Mouse (Mus musculus) NIH3T3 (cell line): ENCODE data around the gene Pamr1.

ENCODE experiments used
- DNase-seq: peaks from one replicate; pipeline ENCODE4 v3.0.0-alpha.2; 2012; ENCODE audit warnings: low read depth

The Pamr1 gene

DNA sequence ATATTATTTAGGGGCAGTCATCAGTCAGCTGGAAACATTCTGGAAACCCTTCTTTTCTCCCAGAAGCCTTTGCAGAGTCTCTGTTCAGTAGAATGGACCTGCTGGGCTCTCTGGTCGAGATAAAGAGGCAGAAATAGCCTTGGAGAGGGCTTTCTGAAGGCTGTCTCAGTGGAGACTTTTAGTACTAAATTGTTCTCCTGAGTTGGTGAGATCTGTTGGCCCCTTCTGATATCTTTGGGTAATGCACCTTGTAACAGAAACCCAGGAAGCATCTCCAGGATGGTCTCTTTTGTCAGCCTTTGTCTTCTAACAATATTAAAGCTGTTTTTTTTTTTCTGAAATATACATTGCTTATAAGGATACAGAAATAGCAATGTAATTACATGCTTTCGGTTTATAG is 111.2 kb downstream of the Pamr1 start:
- DNase-seq = no peak

DNA sequence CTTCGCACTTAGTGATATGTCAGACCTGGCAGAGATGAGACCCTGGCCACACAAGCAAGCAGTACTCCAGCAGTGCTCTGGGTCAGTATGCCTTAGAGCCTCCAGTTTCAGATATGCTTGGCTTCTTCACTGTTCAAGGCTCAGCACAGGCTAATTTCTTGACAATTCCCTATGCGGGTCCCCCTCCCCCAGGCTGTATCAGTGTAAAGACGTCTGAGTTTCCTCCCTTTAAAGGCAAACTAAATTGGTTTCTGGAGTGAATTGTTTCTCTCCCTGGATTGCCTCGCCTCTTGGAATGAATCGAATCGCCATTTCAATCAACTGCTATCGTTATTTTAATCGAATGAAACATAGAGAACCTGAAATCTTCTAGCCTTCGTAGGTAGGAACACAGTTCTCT is 113.1 kb downstream of the Pamr1 start:
- no peak for DNase-seq

DNA sequence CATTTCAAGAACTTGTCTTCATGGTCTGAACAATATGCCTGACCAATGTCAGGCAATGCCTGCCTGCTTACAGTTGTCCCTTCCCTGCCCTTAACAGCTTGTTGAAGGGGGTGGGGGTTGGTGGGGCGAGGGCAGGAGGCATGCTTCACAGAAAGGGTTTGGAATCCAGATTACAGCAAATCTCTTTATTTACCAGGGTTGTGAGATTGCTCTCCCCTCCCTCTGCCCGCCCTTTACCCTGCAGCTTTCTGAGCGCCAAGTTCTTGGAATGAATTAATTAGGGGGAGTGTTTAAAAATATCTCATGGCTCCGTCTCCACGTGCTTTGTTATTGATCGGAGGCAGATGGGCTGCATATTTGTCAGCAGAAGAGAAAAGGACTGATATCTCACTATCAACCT is 113.5 kb downstream of the Pamr1 start:
- DNase-seq = no peak

DNA sequence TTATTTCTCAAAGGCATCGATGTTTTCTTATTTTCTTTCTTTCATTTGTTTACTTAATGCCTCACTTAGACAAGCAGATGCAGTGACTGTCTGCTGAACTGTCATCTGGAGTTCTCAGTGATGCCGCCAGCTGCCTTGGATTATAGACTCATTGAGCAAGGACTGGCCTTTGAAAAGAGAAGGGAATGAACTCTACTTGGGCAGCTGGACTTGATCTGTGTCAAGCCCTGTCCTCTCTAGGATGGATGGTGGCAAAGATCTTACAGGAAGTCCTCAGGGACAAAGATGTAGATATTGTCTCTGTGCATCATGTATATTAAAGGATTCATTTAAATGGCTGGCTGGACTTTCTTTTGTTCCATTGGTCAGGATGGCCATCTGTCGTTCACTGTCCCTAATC is 114.1 kb downstream of the Pamr1 start:
- DNase-seq = no peak

DNA sequence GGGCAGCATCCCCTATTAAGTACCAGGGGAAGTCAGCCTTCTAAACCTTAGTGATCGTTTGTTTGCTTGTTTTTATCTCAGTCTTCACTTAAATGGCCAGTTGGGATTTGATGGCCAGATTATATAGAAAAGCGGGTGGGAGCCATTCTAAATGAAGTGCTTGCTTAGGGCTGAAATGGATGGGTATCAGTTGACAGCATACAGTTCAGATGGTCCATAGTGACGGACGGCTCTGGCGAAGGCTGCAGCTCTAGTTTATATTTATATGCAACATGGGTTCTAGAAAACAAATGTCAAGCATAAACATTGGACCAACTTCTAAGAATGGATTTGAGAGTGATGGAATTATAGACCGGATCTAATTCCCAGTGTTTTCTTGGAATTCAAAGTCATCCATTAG is 118.2 kb downstream of the Pamr1 start:
- DNase-seq = no peak

DNA sequence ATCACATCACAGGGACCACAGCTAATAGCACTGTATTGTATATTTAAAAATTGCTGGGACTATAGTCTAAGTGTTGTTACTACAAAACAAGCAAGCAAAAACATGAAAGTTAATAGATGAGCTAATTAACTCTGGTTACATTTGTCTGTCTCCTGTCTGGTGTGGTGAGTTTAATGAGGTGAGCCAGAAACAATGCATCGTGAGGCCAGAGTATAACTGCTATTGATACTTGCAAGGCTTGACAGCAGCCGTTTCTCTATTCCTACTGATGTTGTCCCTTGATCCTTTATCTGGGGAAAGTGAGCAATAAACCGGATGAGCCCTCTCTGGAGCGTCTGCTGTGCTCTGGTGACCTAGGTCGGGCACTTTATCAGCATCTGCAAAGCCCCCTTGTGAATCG is 119.8 kb downstream of the Pamr1 start:
- no peak for DNase-seq

DNA sequence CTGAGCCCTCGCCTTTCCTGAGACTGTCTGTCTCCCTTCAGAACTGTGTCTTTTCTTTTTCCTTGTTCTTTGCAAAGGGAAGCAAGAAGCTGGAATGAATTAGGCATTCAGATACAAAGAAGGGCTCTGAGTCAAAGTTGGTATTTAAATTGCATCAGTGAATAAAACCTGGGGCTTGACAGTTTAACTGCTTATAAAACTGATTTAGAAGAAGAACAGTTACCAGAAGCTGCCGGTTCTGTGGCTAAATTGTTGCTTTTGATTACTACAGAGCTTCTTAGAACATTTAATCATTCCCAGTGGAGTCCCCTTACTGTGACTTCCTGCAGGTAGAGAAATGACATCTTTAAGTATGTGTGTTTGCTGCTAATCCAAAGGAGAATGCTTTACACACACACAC is 124.8 kb downstream of the Pamr1 start:
- DNase-seq = peak; percentile 6

DNA sequence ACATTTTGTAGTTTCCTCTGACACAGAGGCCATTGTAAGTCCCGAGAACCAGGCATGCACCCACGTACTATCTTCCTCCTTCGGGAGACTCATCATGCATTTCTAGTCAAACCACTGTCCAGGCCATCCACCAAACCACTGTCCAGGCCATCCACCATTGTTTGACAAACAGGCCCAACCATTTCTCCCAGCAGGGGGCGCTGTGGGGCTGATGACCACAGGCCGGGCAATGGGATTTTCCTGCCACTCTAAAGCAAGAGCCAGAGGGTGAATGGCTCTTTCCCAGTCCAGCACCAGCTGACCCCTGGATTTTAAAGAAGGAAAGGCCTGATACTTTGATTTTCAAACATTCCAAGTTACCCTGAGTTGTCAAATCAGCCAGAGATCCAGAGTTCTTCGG is 125.5 kb downstream of the Pamr1 start:
- peak; percentile 70 for DNase-seq

DNA sequence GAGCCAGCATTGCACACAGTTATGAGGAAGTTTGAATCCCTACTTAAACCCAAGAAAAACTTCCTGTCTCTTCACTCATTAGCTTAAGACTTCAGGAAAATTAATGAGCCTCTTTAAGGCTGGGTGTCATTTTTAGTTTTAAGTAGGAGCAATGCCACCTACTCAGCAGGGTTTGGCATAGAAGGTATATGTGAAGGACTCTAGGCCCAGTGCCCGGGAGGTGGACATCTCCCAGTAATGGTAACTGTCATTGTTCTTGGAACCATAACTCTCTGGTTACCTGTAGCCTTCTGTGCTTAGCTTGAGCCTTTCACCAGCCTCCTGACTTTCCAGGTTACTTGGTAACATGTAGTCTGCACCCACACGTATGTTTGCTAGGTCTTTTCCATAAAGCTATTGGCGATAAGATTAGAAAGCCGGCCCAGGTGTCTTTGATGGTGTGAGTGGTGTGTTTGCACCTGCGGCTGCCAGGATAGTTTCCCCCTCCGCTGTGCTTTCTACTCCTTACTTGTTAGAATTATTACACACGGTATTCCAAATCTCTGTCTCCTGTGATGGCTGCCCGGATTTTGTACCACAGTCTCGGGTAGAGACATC is 127.0 kb downstream of the Pamr1 start:
- DNase-seq = no peak

DNA sequence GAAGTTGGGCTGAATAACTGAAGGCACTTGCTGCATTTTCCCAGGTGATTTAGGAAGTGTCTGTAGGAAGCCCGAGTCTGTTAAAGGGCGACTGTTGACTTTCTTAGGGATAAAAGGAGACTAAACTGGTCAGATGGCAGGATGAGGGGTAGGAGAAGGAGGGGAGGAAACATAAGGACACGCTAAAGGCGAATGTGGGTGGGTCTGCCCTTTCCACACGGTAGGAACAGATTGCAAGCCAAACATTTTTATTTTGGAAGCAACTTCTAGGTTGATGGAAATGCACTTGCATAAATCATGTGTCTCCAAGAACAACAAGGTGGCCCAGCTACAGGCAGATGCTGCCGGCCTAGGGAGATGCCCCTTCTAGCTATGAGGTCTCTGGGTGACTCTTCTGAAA is 127.6 kb downstream of the Pamr1 start:
- no peak for DNase-seq

DNA sequence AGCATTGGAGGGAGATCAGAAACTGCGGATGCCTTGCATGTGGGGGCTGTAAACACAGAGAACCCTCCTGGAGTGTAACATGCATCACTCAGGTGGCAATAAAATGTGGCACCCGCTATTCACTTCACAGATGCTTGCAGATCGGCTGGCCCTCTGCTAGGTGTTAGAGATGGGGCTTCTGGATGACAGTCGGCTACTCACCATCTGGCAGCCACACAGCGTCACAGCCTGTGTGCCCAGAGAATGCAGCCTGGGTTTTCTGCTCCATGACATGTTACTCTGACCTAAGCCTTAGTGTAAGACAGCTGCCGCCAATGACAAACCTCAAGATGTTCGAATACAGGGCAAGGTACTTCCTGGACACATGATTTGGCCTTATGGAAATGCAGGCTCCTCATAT is 131.5 kb downstream of the Pamr1 start:
- DNase-seq = no peak

DNA sequence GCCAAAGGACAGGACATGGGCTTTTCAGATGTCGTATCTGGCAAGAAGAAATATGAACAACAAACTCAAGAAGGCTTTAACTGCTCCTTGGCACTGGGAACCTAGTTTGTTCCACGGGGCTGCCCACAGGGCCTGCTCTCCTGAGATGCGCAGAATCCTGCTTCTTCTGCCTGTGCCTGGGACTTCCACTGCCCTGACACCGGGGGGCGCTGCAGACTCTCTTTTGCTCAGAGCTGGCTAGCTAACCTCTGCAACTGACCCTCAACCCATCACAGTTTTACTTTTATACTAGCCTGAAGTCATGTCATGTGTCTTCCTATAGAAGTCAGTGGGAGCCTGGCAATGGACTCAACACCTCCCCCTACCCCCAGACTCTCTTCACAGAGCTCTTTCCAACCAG is 132.4 kb downstream of the Pamr1 start:
- DNase-seq = peak; percentile 66

DNA sequence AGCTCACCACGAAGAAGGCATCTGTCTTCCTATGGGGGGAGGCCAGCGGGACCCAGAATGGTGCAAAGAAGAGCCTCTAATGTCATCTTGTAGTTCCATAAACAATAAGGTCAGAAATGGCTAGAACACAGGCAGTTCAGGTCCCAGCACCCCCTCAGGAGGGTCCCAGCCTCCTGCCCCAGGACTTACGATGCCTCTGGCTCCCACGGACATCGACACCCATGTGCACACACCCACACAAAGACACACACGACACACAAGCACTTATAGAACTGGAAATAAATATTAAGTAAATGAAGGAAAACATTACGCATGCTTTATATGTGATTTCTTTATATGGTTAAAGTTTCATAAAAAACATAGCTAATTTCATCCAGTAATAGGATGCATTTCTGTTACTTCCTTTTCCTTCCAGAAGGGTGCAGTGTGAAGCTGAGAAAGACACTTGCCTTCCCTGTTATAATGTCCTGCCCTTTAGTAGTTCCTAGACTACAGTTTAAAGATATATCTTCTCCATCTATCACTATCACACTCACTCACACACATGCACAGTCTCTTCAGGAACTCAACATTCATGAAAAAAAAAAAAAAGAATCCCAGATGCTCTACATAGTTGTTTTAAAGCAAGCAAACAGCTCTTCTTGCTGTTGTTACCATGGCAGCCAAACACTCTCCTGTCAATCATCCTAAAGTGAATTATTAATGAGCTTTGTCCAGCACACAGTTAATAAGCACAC is 135.7 kb downstream of the Pamr1 start:
- peak; percentile 72 for DNase-seq

DNA sequence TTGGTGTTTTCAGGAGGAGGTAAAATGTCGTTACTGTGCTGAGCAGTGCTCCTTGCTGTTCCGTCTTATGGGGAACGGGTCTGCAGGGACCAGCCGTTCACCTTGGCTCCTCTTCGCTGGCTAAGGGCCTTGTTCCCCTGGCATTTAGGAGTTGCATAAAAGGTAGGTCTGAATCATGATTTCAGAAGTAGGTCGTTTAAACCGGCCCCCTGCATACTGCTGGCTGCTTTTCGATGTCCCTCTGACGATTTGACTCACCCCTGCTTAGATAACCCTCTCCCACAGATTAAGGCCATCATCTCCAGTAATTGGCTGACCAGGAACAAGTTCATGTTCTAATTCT is 136.3 kb downstream of the Pamr1 start:
- DNase-seq = no peak
